Mouse (Mus musculus) ES-E14 (cell line): ENCODE data around the gene Sae1. TPM values are rescaled to one million over a fixed set of nuclear protein-coding genes. Genes with fewer than 3 reads are reported as not detected.

Source experiments
- DNase-seq: peaks from one replicate; pipeline ENCODE4 v3.0.0-alpha.2; 2013; ENCODE audit warnings: low read depth, low spot score
- H3K27ac ChIP-seq: 2 replicates; pipeline ENCODE4 v1.5.1; 2012; ENCODE audit warnings: low read depth, mild to moderate bottlenecking, low read length, moderate library complexity, mixed read lengths; ENCODE audit not compliant: poor library complexity, insufficient read depth, severe bottlenecking
- H3K36me3 ChIP-seq: 2 replicates; pipeline ENCODE4 v1.6.1; 2012; ENCODE audit warnings: mild to moderate bottlenecking, low read length, moderate library complexity, mixed read lengths; ENCODE audit not compliant: control insufficient read depth, poor library complexity, insufficient read depth, severe bottlenecking
- H3K4me1 ChIP-seq, 2 experiments: fragments of 150-350 bp in 1 of 2; sonication (generic) in 1 of 2; 2 replicates each; pipeline ENCODE4 v1.6.1; 2012; ENCODE audit warnings: low read length in 2 of 2, mild to moderate bottlenecking in 1 of 2, mixed read lengths in 1 of 2; ENCODE audit not compliant: control insufficient read depth in 2 of 2, insufficient read depth in 2 of 2, poor library complexity in 1 of 2
- H3K4me3 ChIP-seq, 2 experiments: fragments of 150-350 bp in 1 of 2; sonication (generic) in 1 of 2; 2 replicates each; pipeline ENCODE4 v1.5.1; 2012; ENCODE audit warnings: low read length in 2 of 2, low read depth in 1 of 2, mild to moderate bottlenecking in 1 of 2, mixed read lengths in 1 of 2; ENCODE audit not compliant: insufficient read depth in 1 of 2, poor library complexity in 1 of 2, severe bottlenecking in 1 of 2
- H3K9ac ChIP-seq: 2 replicates; pipeline ENCODE4 v1.6.1; 2012; ENCODE audit warnings: low read depth, mild to moderate bottlenecking, low read length, mixed read lengths; ENCODE audit not compliant: poor library complexity, insufficient read depth, severe bottlenecking
- H3K9me3 ChIP-seq: fragments of 150-350 bp; sonication (generic); 2 replicates; pipeline ENCODE4 v1.6.1; 2012; ENCODE audit warnings: low read depth, mild to moderate bottlenecking, low read length; ENCODE audit not compliant: control insufficient read depth, insufficient read depth
- CHD2 ChIP-seq: IDR thresholded peaks from 2 replicates; pipeline ENCODE4 v1.6.1; 2014; ENCODE audit warnings: mild to moderate bottlenecking, low read depth, low read length, inconsistent platforms
- HCFC1 ChIP-seq: IDR thresholded peaks from 2 replicates; pipeline ENCODE4 v1.6.1; 2012; ENCODE audit warnings: low read length, inconsistent platforms, borderline replicate concordance; ENCODE audit not compliant: insufficient read depth
- MAFK ChIP-seq: IDR thresholded peaks from 2 replicates; pipeline ENCODE4 v1.6.1; 2014; ENCODE audit warnings: mild to moderate bottlenecking, low read depth, low read length, inconsistent platforms; ENCODE audit not compliant: insufficient read depth
- ZC3H11A ChIP-seq: IDR thresholded peaks from 2 replicates; pipeline ENCODE4 v1.6.1; 2012; ENCODE audit warnings: low read depth, mild to moderate bottlenecking, inconsistent platforms, low read length, borderline replicate concordance
- ZNF384 ChIP-seq: IDR thresholded peaks from 2 replicates; pipeline ENCODE4 v1.6.1; 2012; ENCODE audit warnings: low read depth, low read length, inconsistent platforms
- in situ Hi-C, 2 experiments: fragments of 600-800 bp; cut with MboI; formaldehyde crosslinking; loops; one replicate each; pipeline ENCODE4 v1.15.1; 2025; ENCODE audit warnings: low sequenced_read_pairs in 2 of 2, inconsistent platforms in 1 of 2; ENCODE audit not compliant: unreplicated experiment in 2 of 2
- total RNA-seq: library from RNA; depleted of rRNA; stranded (reverse); fragments of 300-350 nt; gene quantifications from 2 replicates; pipeline ENCODE4 v1.2.3, GENCODE M21; 2012

The Sae1 gene
- total RNA-seq, 1 experiment: 213 TPM

- peaks cover 47% of the 10 kb centered on the region for H3K36me3 ChIP-seq
Observed at GRCm38 (mm10) chr7:16355854-16356594, 31.6 kb downstream of the Sae1 start.

GRCm38 (mm10) chr7:16349999-16350398 lies 37.6 kb downstream of the Sae1 start:
- H3K27ac ChIP-seq: no peak overlapping the region
- in situ Hi-C loops: no loop called here
- DNase-seq: no peak
- no peak overlapping the region for H3K9ac ChIP-seq
- H3K4me3 ChIP-seq: no peak overlapping the region
- H3K4me1 ChIP-seq: no peaks in the 10 kb centered on the region
- no peak for TF ChIP-seq MAFK
- TF ChIP-seq ZC3H11A: no peak
- no peak for TF ChIP-seq ZNF384
- TF ChIP-seq CHD2: no peak
- TF ChIP-seq HCFC1: no peak
- no peaks in the 10 kb centered on the region for H3K9me3 ChIP-seq
- H3K36me3 ChIP-seq: peaks cover 37% of the 10 kb centered on the region

More at GRCm38 (mm10) chr7:16355854-16356594, 31.6 kb downstream of the Sae1 start:
- Histone ChIP-seq H3K27ac (no peak overlapping the region), H3K9me3 (no peaks in the 10 kb centered on the region), H3K4me3 (no peak overlapping the region), H3K4me1 (no peaks in the 10 kb centered on the region), H3K9ac (no peak overlapping the region)
- in situ Hi-C loops: no loop called here
- no peak for DNase-seq
- TF ChIP-seq CHD2 (no peak), MAFK (no peak), ZNF384 (no peak), ZC3H11A (no peak)

GRCm38 (mm10) chr7:16345297-16345696 lies 42.3 kb downstream of the Sae1 start:
- TF ChIP-seq ZNF384 (no peak), CHD2 (no peak), ZC3H11A (no peak)
- in situ Hi-C loops: no loop called here
- Histone ChIP-seq H3K27ac (no peak overlapping the region), H3K36me3 (peaks cover 39% of the 10 kb centered on the region), H3K4me3 (no peak overlapping the region), H3K9ac (no peak overlapping the region), H3K4me1 (no peaks in the 10 kb centered on the region), H3K9me3 (no peaks in the 10 kb centered on the region)
- DNase-seq: no peak

- Histone ChIP-seq H3K36me3 (peaks cover 35% of the 10 kb centered on the region), H3K27ac (no peak overlapping the region), H3K9me3 (no peaks in the 10 kb centered on the region), H3K4me3 (no peak overlapping the region), H3K9ac (no peak overlapping the region), H3K4me1 (no peaks in the 10 kb centered on the region)
- in situ Hi-C loops: no loop called here
- DNase-seq: no peak
- TF ChIP-seq MAFK: no peak
- no peak for TF ChIP-seq CHD2
- no peak for TF ChIP-seq HCFC1
- no peak for TF ChIP-seq ZNF384
- TF ChIP-seq ZC3H11A: no peak
Observed at GRCm38 (mm10) chr7:16344598-16344997, 43.0 kb downstream of the Sae1 start.

- no peak for TF ChIP-seq HCFC1
- no peak for TF ChIP-seq ZC3H11A
- no peak for TF ChIP-seq ZNF384
- TF ChIP-seq MAFK: no peak
- no peak for TF ChIP-seq CHD2
- no peak for DNase-seq
- H3K36me3 ChIP-seq: peaks cover 51% of the 10 kb centered on the region
- no peak overlapping the region for H3K4me3 ChIP-seq
- no peak overlapping the region for H3K9ac ChIP-seq
- H3K4me1 ChIP-seq: 0 out of 4 replicates have a peak, but pooled peaks cover 0 to 2% of the 10 kb centered on the region in 2 experiments
- in situ Hi-C loops: no loop called here
- no peak overlapping the region for H3K27ac ChIP-seq
- no peaks in the 10 kb centered on the region for H3K9me3 ChIP-seq
Observed at GRCm38 (mm10) chr7:16337733-16338132, 49.9 kb downstream of the Sae1 start.
